Mouse (Mus musculus): ENCODE measurements around the gene Phpt1.

- TF ChIP-seq POLR2A (IDR thresholded peaks at IDR 0.05; ENCODE audit: control insufficient read depth in 1 of 2, insufficient read depth in 1 of 2, low read depth in 1 of 2, low read length in 2 of 2, poor library complexity in 1 of 2) (no peak), CTCF (IDR thresholded peaks at IDR 0.05 in 2 of 3, conservative IDR thresholded peaks at IDR 0.05 in 1 of 3; ENCODE audit: control insufficient read depth in 1 of 3, insufficient read depth in 1 of 3, low read depth in 2 of 3, low read length in 3 of 3, poor library complexity in 1 of 3, severe bottlenecking in 1 of 3) (no peak), MAZ (IDR thresholded peaks at IDR 0.05; ENCODE audit: low read depth, low read length) (peak; percentile 17; the same call in 1 of the 2 replicates)
Measured at GRCm38 (mm10) chr2:25575432-25576027, 506 bp upstream of the Phpt1 start.
